Mouse (Mus musculus) forebrain, embryonic 16.5 days (tissue): ENCODE data around the gene Olfr1111. TPM values are rescaled to one million over a fixed set of nuclear protein-coding genes. Genes with fewer than 3 reads are reported as not detected.
"Not testable (repeated sequence)": the region's sequence is repeated elsewhere in the genome, so short reads cannot be mapped to it uniquely, and the experiment has no call there.

Experiments used
- ATAC-seq: fragments of 200-750 bp; cut with Nextera tagmentation; 2 replicates; pipeline ENCODE4 v1.8.0; 2017; ENCODE audit warnings: mild to moderate bottlenecking, moderate library complexity
- H3K27ac ChIP-seq: fragments of 300-500 bp; sonication (generic); 2 replicates; pipeline ENCODE4 v1.5.1; 2014; ENCODE audit warnings: low read length, control low read depth
- H3K27me3 ChIP-seq: fragments of 300-500 bp; sonication (generic); replicated peaks from 2 replicates; pipeline ENCODE4 v1.6.1; 2014; ENCODE audit warnings: low read length; ENCODE audit not compliant: control insufficient read depth, insufficient read depth
- H3K36me3 ChIP-seq: fragments of 300-500 bp; sonication (generic); 2 replicates; pipeline ENCODE4 v1.6.1; 2014; ENCODE audit not compliant: control insufficient read depth, insufficient read depth
- H3K4me1 ChIP-seq: fragments of 300-500 bp; sonication (generic); replicated peaks from 2 replicates; pipeline ENCODE4 v1.6.1; 2014; ENCODE audit warnings: low read length; ENCODE audit not compliant: control insufficient read depth, insufficient read depth
- H3K4me2 ChIP-seq: fragments of 300-500 bp; sonication (generic); 2 replicates; pipeline ENCODE4 v1.6.1; 2014; ENCODE audit warnings: mild to moderate bottlenecking, low read length, control low read depth
- H3K4me3 ChIP-seq: fragments of 300-500 bp; sonication (generic); replicated peaks from 2 replicates; pipeline ENCODE4 v1.5.1; 2014; ENCODE audit warnings: mild to moderate bottlenecking, low read length, control low read depth
- H3K9ac ChIP-seq: fragments of 300-500 bp; sonication (generic); replicated peaks from 2 replicates; pipeline ENCODE4 v1.6.1; 2014; ENCODE audit warnings: low read depth, low read length, control low read depth
- H3K9me3 ChIP-seq: fragments of 300-500 bp; sonication (generic); 2 replicates; pipeline ENCODE4 v1.6.1; 2016; ENCODE audit warnings: low read length; ENCODE audit not compliant: control insufficient read depth
- WGBS: fragments of 180-500 bp; shearing (Covaris S2); extraction: QIAGEN DNeasy Blood & Tissue Kit; methylation state at CpG from one replicate; pipeline ENCODE4 v1.1.7; 2014; 5-methylcytosine and 5-hydroxymethylcytosine counted together
- polyA plus RNA-seq: library from polyadenylated mRNA; unstranded; fragments of >200 nt; fragmentation: Nextera tagmentation; extraction: Ambion mirVana; gene quantifications from 2 replicates; pipeline ENCODE4 v1.2.1, GENCODE M21; 2015

Olfr1111 gene
- not detected in 2 replicates for polyA plus RNA-seq

- no peak within 1 kb of the TSS for H3K4me3 ChIP-seq
- no peak within 1 kb of the TSS for H3K27ac ChIP-seq
- no peaks in the 10 kb centered on the region for H3K9me3 ChIP-seq
- no peaks in the 10 kb centered on the region for H3K36me3 ChIP-seq
- no peak within 1 kb of the TSS for H3K9ac ChIP-seq
- H3K27me3 ChIP-seq = no peaks in the 10 kb centered on the region
- no peaks in the 10 kb centered on the region for H3K4me1 ChIP-seq
- no peak for ATAC-seq
- H3K4me2 ChIP-seq = no peak within 1 kb of the TSS
Observed at GRCm38 (mm10) chr2:87152524-87152923, at the start of gene Olfr1111. TSS of gene Olfr1111 (minus strand) at chr2:87152624.

GRCm38 (mm10) chr2:87187498-87187897, 35.1 kb upstream of the Olfr1111 start, which contains the start of gene Olfr1112:
TSS of gene Olfr1112 (plus strand) at chr2:87187798.
- WGBS = 92% methylated on average over 1 of the region's 1 CpGs
- ATAC-seq = no peak

GRCm38 (mm10) chr2:87167731-87168130, 15.3 kb upstream of the Olfr1111 start:
- not testable (repeated sequence) for H3K4me3 ChIP-seq, H3K36me3 ChIP-seq, H3K9ac ChIP-seq, ATAC-seq, H3K4me2 ChIP-seq, H3K9me3 ChIP-seq, H3K4me1 ChIP-seq, H3K27me3 ChIP-seq, H3K27ac ChIP-seq
- WGBS = 77% methylated on average over 2 of the region's 2 CpGs

More at GRCm38 (mm10) chr2:87187498-87187897, 35.1 kb upstream of the Olfr1111 start, which contains the start of gene Olfr1112:
- Histone ChIP-seq H3K36me3 (no peaks in the 10 kb centered on the region), H3K27ac (no peak within 1 kb of the TSS), H3K4me2 (no peak within 1 kb of the TSS), H3K4me3 (no peak within 1 kb of the TSS), H3K9me3 (no peaks in the 10 kb centered on the region), H3K4me1 (no peaks in the 10 kb centered on the region), H3K27me3 (no peaks in the 10 kb centered on the region), H3K9ac (no peak within 1 kb of the TSS)

GRCm38 (mm10) chr2:87140200-87140599, 12.2 kb downstream of the Olfr1111 start, which contains the start of gene Olfr1110:
TSS of gene Olfr1110 (minus strand) at chr2:87140300.
- H3K36me3 ChIP-seq = no peaks in the 10 kb centered on the region
- no peak within 1 kb of the TSS for H3K4me3 ChIP-seq
- H3K27me3 ChIP-seq = no peaks in the 10 kb centered on the region
- H3K9me3 ChIP-seq = no peaks in the 10 kb centered on the region
- no peak within 1 kb of the TSS for H3K27ac ChIP-seq
- 85% methylated on average over 1 of the region's 1 CpGs for WGBS
- no peak within 1 kb of the TSS for H3K4me2 ChIP-seq
- no peak for ATAC-seq
- no peaks in the 10 kb centered on the region for H3K4me1 ChIP-seq
- no peak within 1 kb of the TSS for H3K9ac ChIP-seq

GRCm38 (mm10) chr2:87114467-87114866, 38.0 kb downstream of the Olfr1111 start, which contains the start of gene Olfr259:
TSS of gene Olfr259 (minus strand) at chr2:87114567.
- Histone ChIP-seq H3K9me3 (no peaks in the 10 kb centered on the region), H3K9ac (no peak within 1 kb of the TSS), H3K4me3 (no peak within 1 kb of the TSS), H3K27me3 (no peaks in the 10 kb centered on the region), H3K27ac (no peak within 1 kb of the TSS), H3K4me1 (no peaks in the 10 kb centered on the region), H3K36me3 (no peaks in the 10 kb centered on the region), H3K4me2 (no peak within 1 kb of the TSS)
- no peak for ATAC-seq

Other genes with a start within 250 kb of the Olfr1111 start
- not detected in 2 replicates for gene Olfr1098, start 228.1 kb downstream of the Olfr1111 start, polyA plus RNA-seq
- gene Olfr1099, start 191.9 kb downstream of the Olfr1111 start, polyA plus RNA-seq = not detected in 2 replicates
- not detected in 2 replicates for gene Olfr1100, start 172.7 kb downstream of the Olfr1111 start, polyA plus RNA-seq
- not detected in 2 replicates for gene Olfr1101, start 161.4 kb downstream of the Olfr1111 start, polyA plus RNA-seq
- not detected in 2 replicates for gene Olfr1102, start 154.2 kb downstream of the Olfr1111 start, polyA plus RNA-seq
- not detected in 2 replicates for gene Olfr1104, start 125.5 kb downstream of the Olfr1111 start, polyA plus RNA-seq
- gene Olfr1105, start 116.1 kb downstream of the Olfr1111 start, polyA plus RNA-seq = not detected in 2 replicates
- not detected in 2 replicates for gene Olfr1106, start 100.4 kb downstream of the Olfr1111 start, polyA plus RNA-seq
- gene Olfr1107, start 76.8 kb downstream of the Olfr1111 start, polyA plus RNA-seq = not detected in 2 replicates
- not detected in 2 replicates for gene Olfr1109, start 56.6 kb downstream of the Olfr1111 start, polyA plus RNA-seq
- not detected in 2 replicates for gene Olfr259, start 38.1 kb downstream of the Olfr1111 start, polyA plus RNA-seq
- gene Olfr1110, start 12.3 kb downstream of the Olfr1111 start, polyA plus RNA-seq = not detected in 2 replicates
- not detected in 2 replicates for gene Olfr1112, start 35.2 kb upstream of the Olfr1111 start, polyA plus RNA-seq
- not detected in 2 replicates for gene Olfr1113, start 56.3 kb upstream of the Olfr1111 start, polyA plus RNA-seq
- gene Olfr1115, start 95.4 kb upstream of the Olfr1111 start, polyA plus RNA-seq = not detected in 2 replicates
- not detected in 2 replicates for gene Olfr1116, start 114.9 kb upstream of the Olfr1111 start, polyA plus RNA-seq
- gene Olfr1118, start 155.0 kb upstream of the Olfr1111 start, polyA plus RNA-seq = not detected in 2 replicates
- gene Olfr1120, start 202.2 kb upstream of the Olfr1111 start, polyA plus RNA-seq = not detected in 2 replicates
- gene Olfr1121, start 217.3 kb upstream of the Olfr1111 start, polyA plus RNA-seq = not detected in 2 replicates
- not detected in 2 replicates for gene Olfr1122, start 233.2 kb upstream of the Olfr1111 start, polyA plus RNA-seq